Mouse (Mus musculus) CH12.LX (cell line): ENCODE results near the gene Gja5. TPM values are rescaled to one million over a fixed set of nuclear protein-coding genes. Genes with fewer than 3 reads are reported as not detected.

Source experiments
- DNase-seq: peaks from one replicate; pipeline ENCODE4 v3.0.0-alpha.2; 2013; ENCODE audit errors: extremely low read depth
- H3K27ac ChIP-seq: 2 replicates; pipeline ENCODE4 v1.5.1; 2012; ENCODE audit warnings: low read depth, mild to moderate bottlenecking, control low read depth, moderate library complexity; ENCODE audit not compliant: insufficient read depth
- H3K27me3 ChIP-seq: replicated peaks from 2 replicates; pipeline ENCODE3; 2012; ENCODE audit warnings: inconsistent platforms
- H3K36me3 ChIP-seq, 2 experiments: replicated peaks in 1 of 2; 2 replicates each; pipeline versions ENCODE3 to v1.6.1; 2012; ENCODE audit warnings: inconsistent platforms in 1 of 2, low read length in 1 of 2, mild to moderate bottlenecking in 1 of 2, mixed read lengths in 1 of 2, moderate library complexity in 1 of 2; ENCODE audit not compliant: control insufficient read depth in 1 of 2, insufficient read depth in 1 of 2
- H3K4me1 ChIP-seq, 2 experiments: 2 replicates each; pipeline ENCODE4 v1.6.1; 2012; ENCODE audit warnings: inconsistent platforms in 1 of 2, moderate library complexity in 1 of 2; ENCODE audit not compliant: insufficient read depth in 2 of 2, control insufficient read depth in 1 of 2
- H3K4me2 ChIP-seq: 2 replicates; pipeline ENCODE4 v1.6.1; 2012; ENCODE audit warnings: low read depth, mild to moderate bottlenecking, control low read depth; ENCODE audit not compliant: poor library complexity, insufficient read depth, severe bottlenecking
- H3K4me3 ChIP-seq, 3 experiments: fragments of 150-350 bp in 1 of 3; sonication (generic) in 1 of 3; replicated peaks in 1 of 3; 2 replicates each; pipeline versions ENCODE3 to v1.5.1; 2011 to 2012; ENCODE audit warnings: low read depth in 2 of 3, low read length in 2 of 3, mild to moderate bottlenecking in 2 of 3, moderate library complexity in 2 of 3, control low read depth in 1 of 3, improper control_type of control experiment in 1 of 3, inconsistent platforms in 1 of 3, mixed read lengths in 1 of 3; ENCODE audit not compliant: poor library complexity in 1 of 3
- H3K79me2 ChIP-seq: replicated peaks from 2 replicates; pipeline ENCODE4 v1.6.1; 2012; ENCODE audit warnings: mild to moderate bottlenecking, moderate library complexity; ENCODE audit not compliant: control insufficient read depth, poor library complexity, insufficient read depth, severe bottlenecking; ENCODE audit errors: extremely low read depth
- H3K9ac ChIP-seq: 2 replicates; pipeline ENCODE4 v1.6.1; 2012; ENCODE audit warnings: low read depth, mild to moderate bottlenecking, control low read depth, moderate library complexity; ENCODE audit not compliant: insufficient read depth
- H3K9me3 ChIP-seq: replicated peaks from 2 replicates; pipeline ENCODE3; 2012; ENCODE audit warnings: low read length, inconsistent platforms, mixed read lengths
- CHD1 ChIP-seq: IDR thresholded peaks from 2 replicates; pipeline ENCODE4 v1.6.1; 2012; ENCODE audit warnings: low read depth, low read length, improper control_type of control experiment, inconsistent platforms
- CHD2 ChIP-seq: IDR thresholded peaks from 2 replicates; pipeline ENCODE4 v1.6.1; 2011; ENCODE audit warnings: low read length, improper control_type of control experiment
- EP300 ChIP-seq: IDR thresholded peaks from 2 replicates; pipeline ENCODE4 v1.6.1; 2011; ENCODE audit warnings: low read length, improper control_type of control experiment
- GABPA ChIP-seq: IDR thresholded peaks from 2 replicates; pipeline ENCODE4 v1.6.1; 2012; ENCODE audit warnings: low read depth, low read length, improper control_type of control experiment, inconsistent platforms; ENCODE audit not compliant: insufficient replicate concordance
- HCFC1 ChIP-seq: IDR thresholded peaks from 2 replicates; pipeline ENCODE4 v1.6.1; 2012; ENCODE audit warnings: low read depth, mild to moderate bottlenecking, inconsistent platforms, low read length, improper control_type of control experiment
- IRF4 ChIP-seq: IDR thresholded peaks from 2 replicates; pipeline ENCODE4 v1.6.1; 2014; ENCODE audit warnings: low read depth, mild to moderate bottlenecking, inconsistent platforms, low read length, improper control_type of control experiment
- MAFK ChIP-seq: IDR thresholded peaks from 2 replicates; pipeline ENCODE4 v1.6.1; 2011; ENCODE audit warnings: low read length, improper control_type of control experiment; ENCODE audit not compliant: insufficient replicate concordance
- MAX ChIP-seq: IDR thresholded peaks from 2 replicates; pipeline ENCODE4 v1.6.1; 2011; ENCODE audit warnings: low read length, improper control_type of control experiment
- MEF2A ChIP-seq: IDR thresholded peaks from 2 replicates; pipeline ENCODE4 v1.6.1; 2014; ENCODE audit warnings: low read depth, mild to moderate bottlenecking, inconsistent platforms, low read length, improper control_type of control experiment, borderline replicate concordance
- MXI1 ChIP-seq: IDR thresholded peaks from 2 replicates; pipeline ENCODE4 v1.6.1; 2011; ENCODE audit warnings: mild to moderate bottlenecking, low read depth, low read length, improper control_type of control experiment
- NRF1 ChIP-seq: IDR thresholded peaks from 2 replicates; pipeline ENCODE4 v1.6.1; 2014; ENCODE audit warnings: low read depth, mild to moderate bottlenecking, inconsistent platforms, low read length, improper control_type of control experiment, moderate library complexity
- POLR2A ChIP-seq: IDR thresholded peaks from 2 replicates; pipeline ENCODE4 v1.6.1; 2011; ENCODE audit warnings: low read depth, mild to moderate bottlenecking, improper control_type of control experiment, low read length
- RAD21 ChIP-seq: IDR thresholded peaks from 2 replicates; pipeline ENCODE4 v1.6.1; 2011; ENCODE audit warnings: low read depth, mild to moderate bottlenecking, low read length, improper control_type of control experiment, moderate library complexity
- RCOR1 ChIP-seq: conservative IDR thresholded peaks from 2 replicates; pipeline ENCODE4 v1.6.1; 2012; ENCODE audit warnings: low read depth, mild to moderate bottlenecking, inconsistent platforms, low read length, improper control_type of control experiment
- SMC3 ChIP-seq: IDR thresholded peaks from 2 replicates; pipeline ENCODE4 v1.6.1; 2011; ENCODE audit warnings: low read depth, low read length, improper control_type of control experiment
- TBP ChIP-seq: conservative IDR thresholded peaks from 2 replicates; pipeline ENCODE4 v1.6.1; 2011; ENCODE audit warnings: low read depth, low read length, improper control_type of control experiment
- UBTF ChIP-seq: IDR thresholded peaks from 2 replicates; pipeline ENCODE4 v1.6.1; 2012; ENCODE audit warnings: low read depth, mild to moderate bottlenecking, inconsistent platforms, low read length, improper control_type of control experiment, moderate library complexity
- USF1 ChIP-seq: IDR thresholded peaks from 2 replicates; pipeline ENCODE4 v1.6.1; 2014; ENCODE audit warnings: low read depth, mild to moderate bottlenecking, inconsistent platforms, low read length, improper control_type of control experiment
- USF2 ChIP-seq: conservative IDR thresholded peaks from 2 replicates; pipeline ENCODE4 v1.6.1; 2011; ENCODE audit warnings: low read depth, low read length, improper control_type of control experiment
- ZKSCAN1 ChIP-seq: IDR thresholded peaks from 2 replicates; pipeline ENCODE4 v1.6.1; 2012; ENCODE audit warnings: low read depth, inconsistent platforms, low read length, improper control_type of control experiment, borderline replicate concordance
- ZMIZ1 ChIP-seq: IDR thresholded peaks from 2 replicates; pipeline ENCODE4 v1.6.1; 2012; ENCODE audit warnings: low read depth, mild to moderate bottlenecking, inconsistent platforms, low read length, improper control_type of control experiment
- ZNF384 ChIP-seq: IDR thresholded peaks from 2 replicates; pipeline ENCODE4 v1.6.1; 2012; ENCODE audit warnings: low read depth, low read length, improper control_type of control experiment, inconsistent platforms
- dilution Hi-C: fragments of 300-500 bp; cut with MboI; formaldehyde crosslinking; loops from 2 replicates; pipeline ENCODE4 v1.14.3; 2020; ENCODE audit warnings: low sequenced_read_pairs; ENCODE audit not compliant: extremely low pct_unique_long_range_greater_than_20kb, extremely low pct_ligation_motif_present
- in situ Hi-C: fragments of 300-500 bp; cut with MboI; formaldehyde crosslinking; loops from 3 replicates; pipeline ENCODE4 v1.14.3; 2019; ENCODE audit warnings: low sequenced_read_pairs, low pct_ligation_motif_present, low pct_unique_long_range_greater_than_20kb, mixed read lengths
- polyA plus RNA-seq: library from polyadenylated mRNA; unstranded; fragments of >175 nt; gene quantifications from 2 replicates; pipeline ENCODE4 v1.2.1, GENCODE M21; 2012; ENCODE audit warnings: low read depth; ENCODE audit not compliant: insufficient read length
- total RNA-seq, 2 experiments: library from RNA; depleted of rRNA; stranded (reverse); fragments of 300-350 nt in 1 of 2; fragments of >200 nt in 1 of 2; gene quantifications; 2 replicates each; pipeline ENCODE4 v1.2.3; 2012 to 2014

The Gja5 gene
- total and polyA plus RNA-seq, 3 experiments: not detected

GRCm38 (mm10) chr3:97052069-97052799 is 147.7 kb downstream of the Gja5 start:
- dilution Hi-C loops: no loop called here
- Histone ChIP-seq H3K4me1 (no peaks in the 10 kb centered on the region), H3K4me3 (no peak overlapping the region), H3K27me3 (no peaks in the 10 kb centered on the region), H3K27ac (no peak overlapping the region), H3K4me2 (no peak overlapping the region), H3K36me3 (no peaks in the 10 kb centered on the region), H3K9ac (no peak overlapping the region), H3K79me2 (no peaks in the 10 kb centered on the region), H3K9me3 (peaks cover 3% of the 10 kb centered on the region)
- in situ Hi-C loops: no loop called here
- no peak for DNase-seq
- TF ChIP-seq POLR2A (no peak), CHD2 (no peak), ZNF384 (no peak), MAFK (no peak), MAX (no peak), HCFC1 (no peak), GABPA (no peak), USF1 (no peak), IRF4 (no peak), CHD1 (no peak), RAD21 (no peak), ZKSCAN1 (no peak), TBP (no peak), SMC3 (no peak), NRF1 (no peak), USF2 (no peak), EP300 (no peak), ZMIZ1 (no peak), MEF2A (no peak)

- Histone ChIP-seq H3K4me2 (no peak overlapping the region; the same call in 1 of the 2 replicates), H3K9me3 (no peaks in the 10 kb centered on the region), H3K36me3 (no peaks in the 10 kb centered on the region), H3K9ac (no peak overlapping the region), H3K79me2 (no peaks in the 10 kb centered on the region), H3K27ac (no peak overlapping the region), H3K4me3 (no peak overlapping the region), H3K4me1 (peaks cover 0 to 3% of the 10 kb centered on the region in 2 experiments; a peak in 2 of 4 replicates), H3K27me3 (no peaks in the 10 kb centered on the region)
- DNase-seq: no peak
- dilution Hi-C loops (no loop called here), in situ Hi-C loops (no loop called here)
- no peak for TF ChIP-seq UBTF
- no peak for TF ChIP-seq MXI1
- no peak for TF ChIP-seq RCOR1
Measured at GRCm38 (mm10) chr3:97058704-97059103, 154.2 kb downstream of the Gja5 start.
